Mouse (Mus musculus) layer of hippocampus, adult 11-12 months (tissue): ENCODE results near the gene Themis.
A peak's percentile ranks its signal among the peaks of the same experiment; 100 is the strongest.

ENCODE experiments used
- DNase-seq: peaks from one replicate; pipeline ENCODE4 v3.0.0; 2022; ENCODE audit warnings: low spot score

Themis gene

DNA sequence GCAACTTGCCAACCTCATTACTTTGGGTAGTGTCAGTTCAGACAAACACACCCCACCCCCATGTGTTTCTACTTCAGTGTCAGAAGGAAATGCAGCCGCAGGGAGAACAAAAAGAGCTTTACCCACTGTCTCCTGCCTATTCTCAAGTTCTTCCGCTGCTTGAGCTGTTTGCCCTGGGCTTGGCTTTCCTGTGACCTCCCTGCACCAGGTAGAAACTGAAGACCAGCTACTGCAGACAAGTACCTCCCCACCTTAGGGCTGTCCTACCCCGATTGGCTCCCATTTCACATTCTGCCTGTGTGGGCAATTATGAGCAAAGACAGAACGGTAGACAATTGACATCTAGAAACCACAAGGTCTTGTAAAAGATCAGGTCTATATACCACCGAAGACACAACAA, at the start of gene Themis:
Themis (plus strand) TSS at position 100 of the 400 bp plus-strand sequence.
- no peak for DNase-seq

DNA sequence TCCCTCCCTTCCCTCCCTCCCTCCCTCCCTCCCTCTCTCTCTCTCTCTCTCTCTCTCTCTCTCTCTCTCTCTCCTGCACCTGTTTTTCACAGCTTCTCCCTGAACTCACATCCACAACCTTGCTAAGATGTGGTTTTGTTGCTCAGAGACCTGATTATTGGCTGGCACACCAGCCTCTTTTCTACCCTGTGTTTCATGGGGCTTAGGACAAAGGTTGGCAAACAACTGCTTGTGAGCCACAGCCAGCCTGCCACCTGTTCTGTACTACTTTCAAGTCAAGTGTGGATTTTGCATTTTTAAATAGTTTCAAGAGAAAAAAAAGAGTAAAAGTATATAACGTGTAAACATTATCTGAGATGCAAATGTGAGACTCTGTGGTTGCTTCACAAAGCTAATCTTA, 48.7 kb upstream of the Themis start:
- no peak for DNase-seq

DNA sequence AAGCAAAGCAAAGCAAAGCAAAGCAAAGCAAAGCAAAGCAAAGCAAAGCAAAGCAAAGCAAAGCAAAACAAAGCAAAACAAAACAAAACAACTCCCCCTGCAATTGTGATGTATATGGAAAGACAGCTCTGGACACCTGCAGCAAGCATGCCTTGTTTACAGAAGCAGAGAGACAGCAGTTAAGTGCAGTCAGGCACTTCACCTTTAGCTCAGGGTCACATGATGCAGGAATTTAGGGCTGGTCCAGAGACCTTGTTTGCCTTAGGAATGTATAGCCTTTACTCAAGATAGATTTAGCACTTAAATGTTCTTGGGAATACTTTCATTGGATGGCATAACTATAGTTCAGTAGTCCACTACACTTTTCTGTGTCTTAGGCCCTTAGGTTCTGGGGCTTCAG, 32.1 kb upstream of the Themis start:
- DNase-seq: no peak

DNA sequence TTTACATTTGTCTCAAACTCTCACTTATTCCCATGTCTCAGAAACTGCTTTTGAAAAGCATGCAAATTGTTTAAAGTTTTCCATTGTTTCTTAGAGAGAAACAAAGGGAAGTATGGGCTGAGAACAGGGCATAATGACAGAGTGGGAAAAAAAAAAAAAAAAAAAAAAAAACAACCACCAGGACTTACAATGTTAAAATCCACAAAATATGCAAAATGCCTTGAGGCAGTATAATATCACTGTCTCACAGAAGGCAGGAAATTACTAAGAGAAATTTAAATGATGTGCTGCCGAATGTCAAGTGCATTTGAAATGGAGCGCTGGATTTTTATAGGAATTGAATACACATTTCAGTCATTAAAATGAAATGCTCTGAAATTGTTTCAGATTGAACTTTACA, 26.3 kb upstream of the Themis start:
- no peak for DNase-seq

DNA sequence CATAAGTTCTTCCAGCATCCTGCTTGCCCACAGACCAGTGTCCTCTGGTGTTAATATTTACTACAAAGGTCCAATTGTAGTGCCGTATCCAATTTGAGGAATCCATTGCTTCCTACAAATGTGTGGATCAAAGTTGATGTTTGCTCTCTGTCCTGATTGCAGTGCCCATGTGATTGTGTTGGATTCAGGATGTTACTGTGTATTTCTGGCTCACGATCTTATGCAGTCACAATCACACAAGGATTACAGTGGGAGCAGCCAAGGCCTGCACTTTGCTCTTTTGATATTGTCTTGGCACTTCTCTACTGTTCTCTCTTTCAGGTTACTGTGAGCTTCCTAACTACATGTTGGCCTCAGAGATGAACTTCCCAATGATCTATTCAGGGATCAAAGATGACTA, 20.3 kb upstream of the Themis start:
- DNase-seq: no peak

DNA sequence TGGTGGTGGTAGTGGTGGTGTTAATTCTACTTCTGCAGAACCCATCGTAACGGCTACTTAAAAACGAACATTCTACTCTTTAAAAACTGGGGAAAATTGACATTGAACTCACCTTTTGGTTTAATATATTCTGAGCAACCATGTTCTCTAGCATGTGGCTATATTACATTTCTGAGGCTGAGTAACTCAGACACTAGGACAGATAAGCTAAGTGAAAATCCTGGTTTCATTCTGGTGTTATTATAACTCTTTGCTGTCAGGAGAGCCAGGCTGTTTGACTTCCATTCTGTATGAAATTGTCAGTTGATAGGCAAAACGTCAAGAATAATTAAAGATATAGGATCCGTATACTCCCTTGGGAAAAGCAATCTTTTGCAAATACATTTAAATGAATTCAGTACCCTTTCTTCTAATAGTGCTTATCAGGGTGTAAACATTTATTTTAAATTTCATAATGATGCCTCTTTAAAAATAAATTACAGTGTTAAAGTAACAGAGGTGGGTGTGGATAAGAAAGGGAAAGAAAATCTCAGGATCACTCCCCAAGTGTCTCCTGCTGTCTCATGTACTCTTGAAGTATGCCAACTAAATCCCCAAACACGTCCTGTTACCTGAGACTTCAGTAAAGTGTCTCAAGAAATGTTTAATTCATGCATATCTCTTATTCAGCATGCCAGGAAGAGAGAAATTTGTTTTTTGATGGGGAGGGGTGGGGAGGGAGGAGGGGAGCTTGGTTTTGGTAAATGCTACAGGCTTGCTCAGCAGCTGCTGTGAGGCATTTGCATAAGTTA, 18.9 kb upstream of the Themis start:
- DNase-seq: no peak

DNA sequence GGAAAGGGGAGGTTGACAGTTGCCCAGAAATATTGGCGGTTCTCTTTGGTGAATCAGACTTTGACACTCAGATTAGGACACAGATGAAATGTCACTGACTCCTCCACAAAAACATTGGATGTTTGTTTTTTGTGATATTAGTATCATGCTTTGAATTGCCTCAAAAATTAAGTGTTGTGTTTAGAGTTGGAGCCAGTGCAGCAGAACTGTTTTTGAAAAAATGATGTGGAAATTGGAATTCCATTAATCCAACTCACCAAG, 18.3 kb upstream of the Themis start:
- DNase-seq: no peak

DNA sequence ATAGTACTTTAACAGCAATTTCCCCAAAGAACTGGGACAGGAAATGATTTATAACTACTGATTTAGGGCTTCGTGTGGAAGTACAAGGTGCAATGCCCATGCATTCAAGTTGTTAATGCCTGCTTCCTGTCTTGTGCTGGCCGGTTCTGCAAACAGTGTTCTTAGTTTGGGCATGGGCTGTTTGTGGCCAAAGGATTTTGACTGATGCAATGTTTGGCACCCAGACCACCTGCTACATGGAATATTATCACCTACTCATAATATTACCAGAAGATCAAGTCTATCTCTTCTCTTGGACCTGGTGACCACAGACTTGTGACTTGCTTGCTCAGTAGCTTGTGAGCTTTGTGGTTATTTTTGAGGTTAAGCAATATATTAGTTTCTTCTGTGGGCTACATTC, 16.2 kb upstream of the Themis start:
- no peak for DNase-seq

DNA sequence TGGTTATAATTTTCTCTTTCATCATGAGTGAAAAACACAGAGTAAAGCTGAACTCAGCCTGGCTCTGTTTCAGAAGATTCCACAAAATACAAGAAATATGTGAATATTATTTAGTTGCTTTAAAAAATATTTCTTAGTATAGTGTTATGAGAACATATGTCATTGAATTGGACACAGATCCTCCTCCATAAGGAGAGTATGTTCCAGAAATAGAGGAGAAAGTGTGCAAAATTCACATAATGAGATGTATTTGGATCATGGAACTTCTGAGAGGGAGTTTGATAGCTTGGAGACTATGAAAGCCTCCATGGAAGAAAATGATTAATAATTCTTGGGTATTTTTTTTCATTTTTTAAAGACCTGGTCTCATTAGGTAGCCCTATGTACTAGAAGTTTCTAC, 13.4 kb upstream of the Themis start:
- DNase-seq: no peak

DNA sequence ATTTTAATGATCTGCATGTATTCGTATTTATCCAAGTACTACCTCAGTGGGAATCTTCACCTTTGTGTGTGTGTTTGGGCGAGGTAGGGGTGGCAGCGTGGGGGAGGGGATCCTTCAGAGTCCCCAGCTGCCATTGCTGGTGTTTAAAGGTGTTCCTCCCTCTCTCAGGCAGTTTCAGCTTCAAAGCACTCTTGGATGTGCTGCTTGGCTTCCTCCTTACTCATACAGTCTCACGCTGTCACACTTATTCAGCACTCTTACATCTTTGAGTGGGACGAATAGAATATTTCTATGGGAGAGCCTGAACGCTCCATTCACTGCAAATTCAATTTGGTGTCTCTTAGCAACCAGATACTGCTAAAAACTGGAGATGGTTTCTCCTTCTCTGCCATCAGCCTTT, 3.0 kb upstream of the Themis start:
- DNase-seq: no peak

DNA sequence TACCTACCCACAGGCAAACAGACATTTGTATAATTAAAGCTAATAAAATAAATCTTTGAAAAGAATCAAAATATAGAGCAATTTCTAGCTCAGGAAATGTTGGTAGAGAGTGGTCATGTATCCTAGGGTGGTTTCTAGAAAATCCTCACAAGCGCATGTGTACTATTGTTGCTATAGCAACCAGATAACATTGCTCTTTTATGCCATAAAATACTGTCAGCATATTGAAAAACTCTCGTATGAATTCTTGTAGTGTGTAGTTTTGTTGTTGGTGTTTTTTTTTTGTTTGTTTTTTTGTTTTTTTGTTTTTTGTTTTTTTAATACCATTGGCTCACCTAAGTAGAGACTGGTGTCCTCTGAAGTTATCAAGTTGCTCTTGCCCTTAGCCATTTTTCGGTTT, 5.8 kb downstream of the Themis start:
- no peak for DNase-seq

DNA sequence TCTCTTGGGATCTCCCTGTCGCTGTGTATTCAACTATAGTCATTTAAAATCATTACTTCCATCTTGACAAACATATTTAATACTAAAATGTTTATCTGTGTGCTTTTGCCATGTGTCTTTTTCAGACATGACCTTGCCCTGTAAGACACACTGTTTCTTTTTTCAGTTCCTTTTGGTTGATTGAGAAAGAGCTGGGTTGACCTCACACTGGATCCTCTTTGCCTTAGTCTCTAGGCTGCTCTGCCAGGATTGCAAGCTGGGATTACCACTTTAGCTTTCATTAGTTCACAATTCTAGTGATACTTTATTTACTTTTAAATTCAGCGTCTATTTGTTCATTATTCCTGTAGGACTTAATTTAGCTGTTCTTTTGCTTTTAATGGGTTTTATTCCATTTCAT, 7.2 kb downstream of the Themis start:
- DNase-seq: no peak

DNA sequence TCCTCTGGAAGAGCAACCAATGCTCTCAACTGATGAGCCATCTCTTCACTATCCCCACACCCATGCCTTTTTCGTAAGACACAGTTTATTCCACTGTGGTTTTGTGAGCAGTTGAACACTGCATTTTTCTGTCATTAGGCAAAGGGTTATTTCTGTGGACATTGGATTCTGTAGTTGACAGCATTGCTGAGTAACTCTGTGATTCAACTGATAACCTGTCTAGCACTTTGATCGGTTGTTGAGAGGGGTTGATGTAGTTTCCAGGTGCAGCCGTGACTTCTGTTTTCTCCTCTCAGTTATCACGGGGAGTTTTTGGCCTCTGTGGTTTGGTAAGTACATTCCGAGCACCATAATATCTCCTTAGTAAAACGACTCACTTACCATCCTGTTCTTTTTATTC, 26.8 kb downstream of the Themis start:
- DNase-seq: no peak

DNA sequence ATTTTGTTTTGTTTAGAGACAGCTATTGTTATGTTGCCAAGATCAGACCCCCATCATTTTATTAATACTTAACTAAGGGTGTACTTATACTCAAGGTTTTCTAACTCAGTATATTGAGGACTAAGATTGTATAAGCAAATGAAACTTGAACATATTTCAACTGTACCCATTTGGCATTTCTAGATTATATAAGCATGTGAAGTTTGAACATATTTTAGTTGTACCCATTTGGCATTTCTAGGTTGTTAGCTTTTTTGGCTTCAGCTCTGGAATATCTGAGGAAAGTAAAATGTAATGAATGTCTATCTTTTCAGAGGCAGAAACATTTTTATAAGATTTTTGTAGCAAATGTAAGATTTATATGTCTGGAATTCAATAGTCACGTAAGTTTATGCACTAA, 27.9 kb downstream of the Themis start:
- DNase-seq: no peak

DNA sequence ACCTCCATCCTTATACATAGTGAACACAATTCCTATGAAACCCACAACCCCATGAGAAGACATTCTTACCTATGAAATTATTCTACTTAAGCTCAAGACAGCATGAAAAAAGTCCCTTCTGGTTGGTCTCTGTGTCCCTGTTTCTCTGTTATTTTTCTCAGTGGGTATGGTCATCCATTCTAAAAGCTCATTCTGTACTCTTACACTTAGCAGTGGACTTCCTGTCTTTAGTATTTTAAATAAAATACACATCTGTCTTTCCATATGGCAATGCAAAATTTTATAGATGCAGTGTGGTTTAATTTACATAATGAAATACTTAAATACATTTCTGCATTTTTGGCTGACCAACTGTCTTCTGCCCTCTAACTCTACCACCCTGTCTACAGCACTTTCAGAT, 30.0 kb downstream of the Themis start:
- DNase-seq: no peak

DNA sequence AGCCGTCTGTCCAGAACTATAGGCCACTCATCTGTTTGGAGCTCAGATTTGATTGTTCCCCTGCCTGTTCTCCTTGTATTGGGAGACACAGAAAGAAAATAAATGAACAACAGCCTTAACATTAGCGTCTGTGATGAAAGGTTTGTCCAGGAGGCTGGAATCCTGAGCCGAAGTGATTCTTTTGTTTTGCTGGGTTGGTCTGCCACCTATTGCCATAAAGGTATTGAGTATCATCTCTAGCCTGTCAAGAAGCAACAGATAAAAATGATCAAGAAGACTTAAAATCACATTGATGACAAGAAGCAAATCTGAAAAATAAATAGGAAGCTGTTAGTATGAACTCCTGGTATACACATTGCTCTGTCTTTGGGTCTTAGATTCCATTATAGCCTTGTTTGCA, 53.7 kb downstream of the Themis start:
- no peak for DNase-seq

DNA sequence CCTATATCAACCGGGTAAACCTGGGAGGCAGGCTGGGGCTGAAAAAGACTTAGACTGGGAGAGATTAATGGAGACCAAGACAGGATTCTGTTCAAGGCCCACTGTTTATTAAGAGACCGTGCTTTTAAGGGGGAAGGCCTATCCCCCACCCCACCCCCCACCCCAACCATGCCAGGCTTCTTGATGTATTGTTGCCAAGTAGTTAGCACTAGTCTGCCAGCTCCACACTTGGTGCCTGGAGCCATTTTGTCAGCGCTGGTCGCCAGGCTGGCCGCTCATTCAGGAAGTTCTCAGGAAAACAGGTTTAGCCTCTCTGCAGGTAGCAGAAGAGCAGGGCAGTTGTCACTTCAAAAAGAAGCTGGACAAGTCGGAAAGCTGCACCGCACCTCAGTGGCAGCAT, 55.1 kb downstream of the Themis start:
- DNase-seq: no peak

DNA sequence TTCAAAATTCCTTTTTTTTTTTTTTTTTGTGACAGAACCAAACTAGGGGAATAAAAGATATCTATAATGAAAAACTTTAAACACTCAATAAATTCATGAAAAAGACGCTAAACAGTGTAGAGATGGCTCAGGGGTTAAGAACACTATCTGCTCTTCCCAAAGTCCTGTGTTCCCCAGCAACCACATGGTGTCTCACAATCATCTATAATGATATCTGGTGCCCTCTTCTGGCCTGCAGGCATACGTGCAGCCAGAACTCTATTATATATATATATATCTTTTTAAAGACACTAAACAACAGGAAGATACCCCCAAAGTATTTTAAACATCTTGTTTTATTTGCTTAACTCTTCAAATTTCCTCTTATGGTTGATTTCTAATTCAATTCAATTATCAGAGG, 62.0 kb downstream of the Themis start:
- no peak for DNase-seq

DNA sequence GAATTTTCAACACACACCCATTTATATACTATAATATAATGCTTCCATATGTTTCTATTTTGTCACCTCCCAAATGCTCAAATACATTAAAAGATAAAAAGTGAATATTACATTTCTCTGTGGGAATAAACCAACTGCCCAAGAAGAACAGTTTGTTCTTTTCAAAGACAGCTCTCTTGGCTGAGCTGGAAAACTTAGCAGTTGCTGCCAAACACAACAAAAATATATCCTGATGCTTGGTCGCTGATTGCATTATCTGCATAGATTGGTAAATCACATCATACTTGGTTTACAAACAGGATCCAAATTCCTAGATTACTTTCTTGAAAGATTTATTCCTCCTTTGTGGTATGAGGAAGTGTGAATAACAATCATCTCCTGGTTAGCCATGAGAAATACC, 69.8 kb downstream of the Themis start:
- no peak for DNase-seq

DNA sequence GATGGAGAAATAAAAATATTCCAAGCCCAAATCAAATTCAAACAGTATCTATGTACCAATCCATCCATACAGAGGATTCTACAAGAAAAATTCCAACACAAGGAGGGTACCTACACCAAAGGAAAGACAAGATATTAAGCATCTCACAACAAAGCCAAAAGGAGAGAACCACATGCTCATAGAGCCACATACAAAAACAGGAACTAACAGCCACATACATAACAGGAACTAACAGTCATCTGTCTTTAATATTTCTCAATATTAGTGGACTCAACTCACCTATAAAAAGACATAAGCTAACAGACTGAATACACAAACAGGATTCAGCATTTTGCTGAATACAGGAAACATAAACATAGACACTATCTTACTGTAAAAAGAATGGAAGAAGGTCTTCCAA, 78.3 kb downstream of the Themis start:
- no peak for DNase-seq

DNA sequence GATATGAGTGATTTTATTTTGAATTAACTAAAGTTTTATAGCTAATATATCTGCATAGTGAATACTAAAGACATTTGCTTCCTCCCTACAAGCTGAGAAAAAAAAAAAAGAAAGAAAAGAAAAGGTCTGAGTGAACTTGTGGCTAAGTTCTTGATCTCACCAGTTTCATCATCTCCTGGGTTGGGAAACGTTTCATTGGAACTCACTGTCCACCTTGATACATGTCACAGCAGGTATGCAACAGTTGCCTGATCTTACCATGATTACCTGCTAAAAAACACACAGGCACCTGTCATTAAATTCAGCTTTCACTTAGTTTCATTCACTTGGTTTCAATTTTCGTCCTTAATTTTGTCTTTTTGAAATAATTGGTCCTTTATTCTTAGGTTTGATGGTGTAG, 85.2 kb downstream of the Themis start:
- no peak for DNase-seq

DNA sequence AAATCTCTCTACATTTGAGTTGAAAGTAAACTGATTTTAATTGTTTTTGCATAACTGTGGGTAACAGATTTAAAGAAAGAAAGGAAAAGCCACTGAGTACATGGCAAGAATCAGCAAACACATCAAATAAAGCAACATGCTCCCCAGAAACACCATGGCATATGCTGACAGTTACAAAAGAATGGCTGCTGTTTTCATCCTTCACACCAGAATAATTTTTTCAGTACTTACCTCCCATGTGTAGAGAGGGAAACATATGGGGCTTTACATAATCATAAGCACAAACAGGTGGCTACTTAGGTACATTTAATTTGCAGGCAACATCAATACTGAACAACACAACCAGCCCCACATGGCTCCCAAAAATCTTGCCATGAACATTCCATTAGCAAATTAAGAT, 86.8 kb downstream of the Themis start:
- peak; percentile 29 for DNase-seq

DNA sequence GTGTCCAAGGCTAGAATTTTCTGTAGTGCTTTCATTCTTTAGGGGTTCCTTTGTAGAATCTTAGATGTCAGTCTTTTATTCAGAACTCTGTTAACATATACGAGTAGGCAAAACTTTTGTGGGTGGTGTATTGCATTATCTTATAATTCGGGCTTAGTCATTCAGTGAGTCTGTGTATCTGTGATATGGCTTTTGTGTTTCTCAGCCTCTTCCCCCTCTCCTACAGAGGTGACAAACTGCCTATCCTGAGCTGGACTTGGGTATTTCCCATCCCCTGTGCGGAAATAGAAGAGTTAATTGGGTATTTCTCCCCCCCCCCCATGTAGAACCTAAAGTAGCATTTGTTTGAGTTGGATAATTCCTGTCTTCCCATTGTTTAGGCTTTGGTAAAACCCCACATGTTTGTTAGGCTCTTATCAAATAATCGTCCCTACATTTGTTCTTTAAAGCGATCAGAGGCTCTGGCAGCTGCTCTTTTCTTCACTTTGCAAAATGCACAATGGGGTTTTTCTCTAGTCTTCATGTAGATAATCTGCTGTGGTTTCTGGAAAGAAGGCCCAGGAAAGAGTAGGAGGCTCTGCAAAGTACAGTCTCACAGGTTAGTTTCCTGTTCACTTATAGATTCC, 108.7 kb downstream of the Themis start:
- no peak for DNase-seq

DNA sequence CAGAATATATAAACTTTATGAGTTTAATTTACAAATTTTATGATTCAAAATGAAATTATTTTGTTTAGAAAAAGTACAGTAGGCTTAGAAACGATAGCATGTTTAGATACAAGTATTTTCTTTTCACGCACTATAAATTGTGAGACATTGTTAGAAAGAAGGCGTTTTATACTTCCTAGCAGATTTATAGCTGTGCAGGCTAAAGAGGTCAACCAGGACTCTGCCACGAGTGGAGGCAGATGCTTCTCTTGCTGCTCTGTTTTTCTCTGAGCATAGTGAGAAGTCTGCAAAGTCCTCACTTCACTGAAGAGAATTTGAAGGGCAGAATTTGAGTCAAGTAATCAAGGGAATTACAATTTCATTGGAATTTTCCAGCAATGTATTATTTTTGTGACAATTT, 131.3 kb downstream of the Themis start:
- no peak for DNase-seq
